Mouse (Mus musculus): ENCODE data around the gene Hmg20b.

- TF ChIP-seq POLR2A (IDR thresholded peaks at IDR 0.05; ENCODE audit: borderline replicate concordance, extremely low read depth, low read depth, low read length) (no peak), CTCF (IDR thresholded peaks at IDR 0.05; ENCODE audit: insufficient read depth, low read length) (peak; percentile 58)
Observed at GRCm38 (mm10) chr10:81341333-81341949, 8.8 kb downstream of the Hmg20b start.

Data from lung, adult 2 months (tissue).